Mouse (Mus musculus) spleen, adult 2 months (tissue): ENCODE measurements around the gene Wdcp.

ENCODE experiments used
- CTCF ChIP-seq: fragments of 200-500 bp; IDR thresholded peaks from 2 replicates; pipeline ENCODE4 v1.5.1; 2011; ENCODE audit warnings: mild to moderate bottlenecking, inconsistent platforms; ENCODE audit not compliant: insufficient read depth, insufficient read length, insufficient replicate concordance; ENCODE audit errors: extremely low read depth
- POLR2A ChIP-seq: fragments of 200-500 bp; IDR thresholded peaks from 2 replicates; pipeline ENCODE4 v1.6.1; 2011; ENCODE audit warnings: low read depth, low read length, inconsistent platforms

DNA sequence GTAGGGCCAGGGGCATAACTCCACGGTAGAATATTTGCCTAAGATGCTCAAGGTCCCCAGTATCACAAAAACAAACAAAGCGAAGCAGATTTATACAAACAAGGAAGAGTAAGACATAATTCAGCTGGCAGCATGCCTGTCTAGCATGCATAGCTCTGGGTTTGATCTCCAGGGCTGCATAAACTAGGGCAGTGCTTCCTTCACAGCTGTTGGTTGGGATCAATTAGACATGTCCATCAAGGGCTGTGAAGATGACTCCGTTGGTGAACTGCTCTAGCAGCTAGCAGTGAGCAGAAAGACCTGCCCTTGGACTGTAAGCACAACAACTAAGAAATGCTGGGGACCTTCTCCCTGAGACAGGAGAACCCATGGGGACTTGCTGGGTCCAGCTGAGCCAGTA, 31.4 kb upstream of the Wdcp start:
- no peak for TF ChIP-seq CTCF
- no peak for TF ChIP-seq POLR2A
